Mouse (Mus musculus) effector memory CD4-positive, alpha-beta T cell, adult 7 months (primary cell): ENCODE data around the gene Gid4. TPM values are rescaled to one million over a fixed set of nuclear protein-coding genes. Genes with fewer than 3 reads are reported as not detected.

Experiments used
- polyA plus RNA-seq: library from polyadenylated mRNA; unstranded; fragments of 100-300 nt; shearing (Covaris generic); gene quantifications from one replicate; pipeline ENCODE4 v1.2.1, GENCODE M21; 2017

The Gid4 gene
- polyA plus RNA-seq: 13.6 TPM

DNA sequence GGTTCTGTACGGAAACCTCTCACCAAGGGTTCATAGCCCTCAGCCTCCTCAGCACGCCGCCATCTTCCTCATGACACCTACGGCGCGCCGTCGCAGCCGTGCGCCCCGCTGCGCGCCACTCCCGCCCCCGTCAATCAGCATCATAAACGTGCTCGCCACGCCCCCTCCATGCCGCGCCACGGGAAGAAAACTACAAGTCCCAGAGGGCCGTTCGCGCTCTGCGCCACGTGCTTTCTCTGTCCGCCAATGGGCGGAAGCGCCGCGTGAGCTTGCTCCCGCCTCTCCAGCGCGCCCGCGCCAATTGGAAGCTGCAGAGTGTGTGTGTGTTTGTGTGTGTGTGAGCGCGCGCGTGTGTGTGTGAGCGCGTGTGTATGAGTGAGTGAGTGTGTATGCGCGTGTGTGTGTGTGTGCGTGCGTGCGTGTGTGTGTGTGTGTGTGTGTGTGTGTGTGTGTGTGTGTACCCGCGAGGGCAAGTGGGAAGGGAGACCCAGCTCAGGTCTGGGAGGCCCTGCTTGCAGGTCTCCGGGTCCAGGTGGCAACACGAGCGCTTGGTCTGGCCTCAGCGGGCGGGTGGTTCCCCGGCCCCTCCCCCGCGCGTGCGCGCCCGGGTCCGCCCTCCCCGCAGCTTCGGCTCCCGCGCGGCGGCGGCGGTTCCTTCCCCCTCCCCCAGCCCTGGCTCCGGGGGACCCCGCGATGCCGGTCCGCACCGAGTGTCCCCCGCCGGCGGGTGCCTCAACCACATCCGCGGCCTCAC is at the start of gene Gid4:
Gid4 (plus strand) TSS at position 183 of the 754 bp plus-strand sequence.

GRCm38 (mm10) chr11:60417717-60418472 is 950 bp downstream of the Gid4 start, which contains the start of gene Atpaf2:
Atpaf2 (minus strand) TSS chr11:60418457.

GRCm38 (mm10) chr11:60454080-60454744 is 37.3 kb downstream of the Gid4 start, which contains the start of gene Drg2:
Drg2 (plus strand) TSS chr11:60454591.

DNA sequence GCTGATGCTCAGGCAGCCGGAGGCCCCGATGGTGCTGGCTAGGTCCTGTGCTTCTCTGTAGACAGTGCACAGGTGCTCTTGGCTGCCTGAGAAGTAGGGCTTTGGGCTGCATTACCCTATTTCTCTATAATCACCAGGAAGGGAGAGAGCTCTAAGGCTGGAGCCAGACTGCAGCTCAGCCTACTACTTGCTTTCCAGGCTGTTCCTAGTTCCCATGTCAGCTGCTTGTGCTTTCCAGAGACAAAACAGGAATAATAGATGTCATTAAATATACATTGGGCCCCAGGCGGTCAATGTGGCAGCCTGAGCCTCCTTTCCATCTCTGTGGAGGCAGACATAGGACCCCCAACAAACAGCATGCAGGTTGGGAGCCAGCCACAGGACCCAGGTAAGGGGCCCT is 52.1 kb downstream of the Gid4 start, which contains the start of gene Myo15:
Myo15 (plus strand) TSS at position 301 of the 400 bp plus-strand sequence.

Other genes with a start within 250 kb of the Gid4 start
- 55.7 TPM for gene Srebf1, start 194.6 kb upstream of the Gid4 start, polyA plus RNA-seq
- gene Tom1l2, start 64.2 kb upstream of the Gid4 start, polyA plus RNA-seq: 20.7 TPM
- gene Drc3, start 63.8 kb upstream of the Gid4 start, polyA plus RNA-seq: 0.51 TPM
- 37.2 TPM for gene Atpaf2, start 1.3 kb downstream of the Gid4 start, polyA plus RNA-seq
- gene Drg2, start 37.4 kb downstream of the Gid4 start, polyA plus RNA-seq: 40.0 TPM
- 0.22 TPM for gene Myo15, start 52.2 kb downstream of the Gid4 start, polyA plus RNA-seq
- gene Alkbh5, start 119.2 kb downstream of the Gid4 start, polyA plus RNA-seq: 53.1 TPM